Mouse (Mus musculus) cerebellum, adult 2 months (tissue): ENCODE measurements around the gene Hipk3.

Experiments used
- CTCF ChIP-seq: fragments of 200-500 bp; IDR thresholded peaks from 2 replicates; pipeline ENCODE4 v1.5.1; 2011; ENCODE audit warnings: low read depth, mild to moderate bottlenecking, control low read depth, low read length, moderate library complexity, borderline replicate concordance; ENCODE audit not compliant: insufficient read depth
- POLR2A ChIP-seq: fragments of 200-500 bp; IDR thresholded peaks from 2 replicates; pipeline ENCODE4 v1.6.1; 2011; ENCODE audit warnings: low read length, control low read depth, borderline replicate concordance; ENCODE audit not compliant: insufficient read depth

DNA sequence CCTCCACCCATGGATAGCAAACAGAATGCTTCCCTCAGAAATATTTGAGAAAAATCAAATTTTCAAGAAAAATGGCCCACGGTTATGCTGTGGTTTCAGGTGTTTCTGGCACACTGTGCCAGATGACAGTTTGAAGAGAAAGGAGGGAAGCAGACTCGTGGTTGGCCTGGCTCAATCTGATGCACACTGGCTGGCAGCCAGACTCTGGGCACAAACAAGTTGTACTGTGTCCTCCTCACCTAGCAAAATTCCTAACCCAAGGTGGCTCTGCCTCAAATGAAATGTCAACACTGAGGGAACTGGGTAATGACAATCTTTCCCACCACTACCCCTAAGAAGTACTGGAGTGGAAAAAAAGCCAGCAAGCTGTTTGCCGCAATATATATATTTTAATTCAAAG is 68.1 kb downstream of the Hipk3 start:
- TF ChIP-seq CTCF (no peak), POLR2A (no peak)
